Mouse (Mus musculus) gonadal fat pad, adult 2 months (tissue): ENCODE measurements at regions not wholly inside any gene's neighbourhood (a gene's known extent, or its start where the extent isn't known, plus 50 kb on each side); places are given as distances from the start of the nearest gene placed in this dataset.

Experiments
- DNase-seq: peaks from one replicate; pipeline ENCODE4 v3.0.0-alpha.2; 2012; ENCODE audit warnings: low read depth

DNA sequence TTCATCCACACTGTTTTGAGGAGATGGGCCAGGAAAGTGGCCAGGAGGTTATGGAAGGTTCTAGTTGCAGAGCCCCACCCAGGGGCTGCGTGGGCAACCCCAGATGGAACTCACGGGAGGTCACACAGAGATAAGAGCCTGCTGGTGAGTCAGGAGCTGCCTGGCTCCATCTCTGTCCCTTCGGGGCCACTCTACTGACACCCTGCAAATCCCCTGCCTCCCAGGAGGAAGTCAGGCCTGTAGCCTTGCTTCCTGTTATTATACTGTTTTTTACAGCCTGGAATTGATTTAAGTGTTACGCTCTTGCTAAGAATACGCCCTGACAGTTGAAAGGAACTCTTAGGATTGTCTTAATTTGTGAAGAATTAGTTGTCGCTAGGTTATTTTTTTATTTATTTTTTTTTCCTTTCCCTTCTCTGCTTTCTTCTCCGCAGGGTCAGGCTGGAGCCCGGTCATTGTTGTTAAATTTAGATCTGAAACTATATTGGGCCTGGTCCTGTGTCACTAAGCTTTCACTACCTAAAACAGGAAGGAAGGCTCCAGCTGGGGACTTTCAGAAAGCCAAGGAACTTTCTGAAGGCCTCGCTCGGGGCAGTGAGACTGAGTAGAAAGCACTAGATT, 497.9 kb downstream of the Med13l start:
- no peak for DNase-seq

DNA sequence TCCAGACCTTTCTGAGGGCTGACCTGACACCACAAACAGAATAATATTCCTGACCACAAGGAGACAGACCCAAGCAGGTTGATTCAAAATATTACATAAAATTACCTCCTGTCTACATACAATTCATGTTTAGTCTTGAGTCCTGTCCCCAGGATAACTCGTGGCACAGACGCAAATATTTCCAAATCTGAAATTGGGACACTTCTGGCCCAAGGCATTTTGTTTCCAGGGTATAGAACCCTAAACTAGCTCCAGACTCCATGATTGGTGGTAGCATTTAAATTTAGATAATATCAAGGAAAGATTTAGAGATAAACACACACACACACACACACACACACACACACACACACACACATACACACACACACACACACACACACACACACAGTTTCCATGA, 498.7 kb downstream of the Med13l start:
- DNase-seq: peak; percentile 77

DNA sequence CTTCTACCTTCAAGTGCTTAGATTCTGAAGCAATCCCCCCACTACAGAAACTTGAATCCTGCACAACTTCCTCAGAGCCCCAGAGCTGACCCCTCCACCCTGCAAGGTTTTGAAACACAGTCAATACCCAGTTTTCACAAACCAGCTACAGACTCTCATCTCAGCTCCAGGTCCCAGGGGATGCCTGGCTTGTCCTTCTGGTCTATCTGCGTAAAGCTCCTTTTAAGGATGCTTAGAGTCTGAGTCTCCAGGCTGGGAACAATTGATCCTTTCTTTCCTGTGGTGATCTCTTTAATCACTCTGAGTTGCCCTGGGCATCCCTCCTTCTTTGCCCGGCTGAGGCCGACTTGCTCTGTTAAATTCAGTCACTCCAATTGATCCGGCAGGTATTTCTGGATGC, 500.4 kb downstream of the Med13l start:
- no peak for DNase-seq

DNA sequence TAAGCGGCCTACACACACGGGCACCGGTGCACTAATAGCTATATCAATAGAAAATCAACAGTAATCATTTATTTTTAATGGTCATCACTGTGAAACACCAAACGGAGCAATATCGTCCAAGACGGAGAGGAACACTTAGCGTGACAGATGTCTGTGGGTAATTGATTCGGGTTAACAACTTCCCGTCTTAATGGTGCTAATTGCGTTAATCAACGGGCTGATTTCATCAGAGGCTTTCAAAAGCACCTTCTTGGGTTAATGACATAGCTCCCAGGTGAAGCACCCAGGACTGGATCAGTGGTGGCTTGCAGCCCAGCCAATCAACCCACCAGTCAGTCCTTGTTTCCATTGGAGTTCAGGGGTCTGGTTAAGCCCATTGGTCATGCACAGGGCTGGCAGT, 502.0 kb downstream of the Med13l start:
- DNase-seq: no peak

DNA sequence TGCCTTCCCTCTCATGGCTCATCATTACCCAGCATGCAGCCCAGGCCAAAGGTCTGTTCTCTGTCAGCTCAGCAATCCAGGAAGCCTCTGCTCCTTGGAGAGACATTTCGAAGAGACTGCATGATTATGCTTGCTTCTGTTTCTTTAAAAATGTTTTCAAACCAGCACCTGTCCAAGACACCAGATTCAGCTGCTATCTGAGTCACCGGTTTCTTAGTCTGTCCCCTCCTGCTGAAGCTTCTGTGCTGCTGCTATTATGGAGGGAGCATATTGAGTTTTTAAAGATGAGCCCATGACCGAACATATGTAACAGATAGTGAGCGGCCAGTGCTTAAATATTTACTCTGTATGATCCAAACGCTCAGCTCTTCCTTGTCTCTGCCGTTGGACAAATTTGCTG, 506.2 kb downstream of the Med13l start:
- no peak for DNase-seq

DNA sequence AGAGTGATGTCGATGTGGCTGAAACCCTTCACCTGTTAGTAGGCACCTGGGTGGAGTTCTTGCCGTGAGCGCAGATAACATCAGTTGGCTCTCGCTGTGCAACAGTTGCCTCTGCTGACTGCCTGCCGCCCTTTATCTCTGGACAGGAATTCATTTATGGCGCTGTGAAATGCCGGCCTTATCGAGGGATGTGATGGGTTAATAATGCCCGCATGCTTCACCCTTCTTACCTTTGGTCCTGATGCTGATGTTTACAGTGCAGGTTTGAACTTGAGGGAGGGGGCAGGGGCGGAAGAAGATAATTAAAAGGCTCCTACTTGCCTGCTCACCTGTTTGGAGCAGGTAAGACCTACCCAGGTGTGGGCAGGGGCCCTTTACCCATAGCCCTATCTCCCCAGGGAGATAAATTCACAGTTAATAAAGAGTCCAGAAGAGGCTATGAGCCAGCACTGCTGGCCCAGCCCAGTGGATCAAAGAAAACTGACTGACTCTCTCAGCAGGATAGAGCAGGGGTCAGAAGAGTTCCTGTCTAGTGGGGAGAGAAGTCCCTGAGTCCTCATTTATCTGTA, 509.4 kb downstream of the Med13l start:
- no peak for DNase-seq

DNA sequence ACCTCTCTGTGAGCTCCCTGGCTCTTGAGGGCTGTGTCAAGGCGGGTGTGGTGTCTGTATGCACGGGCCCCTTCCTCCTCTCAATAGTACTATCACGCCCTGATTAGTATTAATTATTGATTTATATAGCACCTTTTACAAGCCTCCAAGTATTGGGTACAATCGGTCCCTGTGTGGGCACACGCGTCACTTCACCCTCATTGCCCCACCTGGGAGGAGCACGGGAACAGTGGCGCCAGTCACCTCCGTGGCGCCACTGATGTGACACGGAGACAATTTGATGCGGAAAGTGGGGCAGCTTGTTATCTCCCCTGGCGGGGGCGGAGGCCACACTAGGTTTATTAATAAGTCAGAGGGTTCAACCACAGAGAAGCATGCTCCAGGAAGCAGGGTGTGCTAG, 512.2 kb downstream of the Med13l start:
- no peak for DNase-seq

DNA sequence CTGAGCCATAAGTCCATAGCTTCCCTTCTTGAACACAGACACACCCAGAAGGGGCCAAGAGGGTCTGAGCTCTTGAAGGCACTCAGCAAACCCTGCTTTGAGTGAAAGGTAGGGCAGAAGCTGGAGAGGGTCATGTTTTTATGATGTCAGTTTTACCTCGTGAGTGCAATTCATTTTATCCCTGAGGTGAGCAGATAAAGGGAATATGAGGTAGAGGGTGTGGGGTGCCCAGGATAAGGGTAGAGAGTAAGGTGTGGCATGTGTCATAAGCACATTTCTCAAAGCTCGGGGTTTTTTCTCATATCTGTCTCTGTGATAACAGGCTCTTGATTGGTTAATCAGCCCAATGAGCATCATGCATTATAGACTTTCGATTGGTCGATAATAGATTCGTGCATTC, 520.3 kb downstream of the Med13l start:
- DNase-seq: no peak

DNA sequence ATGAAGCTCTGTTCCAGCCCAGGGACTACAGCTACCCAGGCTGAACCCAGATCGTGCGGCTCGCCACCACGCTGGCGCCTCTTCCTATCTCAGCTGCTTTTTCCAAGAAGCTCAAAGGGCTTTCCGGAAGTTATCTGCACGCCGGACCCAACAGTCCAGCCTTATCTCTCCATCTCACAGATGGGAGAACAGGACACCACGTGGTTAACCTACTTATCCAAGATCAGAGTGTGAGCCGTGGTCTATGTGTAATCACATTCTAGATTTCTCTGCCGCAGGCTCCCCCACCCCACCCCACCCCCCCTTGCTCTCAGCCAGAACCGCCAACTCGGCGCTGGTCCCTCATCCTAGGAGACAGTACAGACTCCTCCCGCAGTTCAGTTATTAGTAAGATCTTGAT, 522.4 kb downstream of the Med13l start:
- DNase-seq: no peak

DNA sequence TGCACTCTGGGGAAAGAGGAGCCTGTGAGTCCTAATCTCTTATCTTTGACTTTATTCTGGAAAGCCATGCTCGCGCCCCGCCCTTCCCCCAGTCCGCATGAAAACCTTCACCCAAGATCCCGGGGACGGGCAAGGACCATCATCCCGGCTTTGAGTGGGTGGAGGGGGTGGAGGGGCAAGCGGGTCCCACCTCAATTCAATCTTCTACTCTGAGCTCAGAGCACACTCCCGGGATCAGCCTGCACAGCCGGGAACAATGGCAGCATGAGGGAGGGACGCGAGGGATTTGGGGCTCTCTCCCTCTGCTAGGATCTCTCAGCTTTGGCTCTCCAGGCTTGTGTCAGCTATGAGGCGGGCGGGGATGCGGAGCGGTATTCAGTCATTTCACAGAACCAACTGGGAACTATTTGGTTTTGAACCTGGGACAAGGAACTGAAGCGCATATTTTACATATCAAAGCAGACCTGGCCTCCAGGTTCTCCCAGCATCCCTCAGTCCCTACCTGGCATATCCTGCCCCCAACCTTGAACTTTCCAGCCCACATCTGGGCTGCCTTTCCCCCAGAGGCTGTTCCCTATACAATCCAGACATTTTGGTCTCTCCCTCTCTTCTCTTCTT, 537.2 kb downstream of the Med13l start:
- DNase-seq: no peak

DNA sequence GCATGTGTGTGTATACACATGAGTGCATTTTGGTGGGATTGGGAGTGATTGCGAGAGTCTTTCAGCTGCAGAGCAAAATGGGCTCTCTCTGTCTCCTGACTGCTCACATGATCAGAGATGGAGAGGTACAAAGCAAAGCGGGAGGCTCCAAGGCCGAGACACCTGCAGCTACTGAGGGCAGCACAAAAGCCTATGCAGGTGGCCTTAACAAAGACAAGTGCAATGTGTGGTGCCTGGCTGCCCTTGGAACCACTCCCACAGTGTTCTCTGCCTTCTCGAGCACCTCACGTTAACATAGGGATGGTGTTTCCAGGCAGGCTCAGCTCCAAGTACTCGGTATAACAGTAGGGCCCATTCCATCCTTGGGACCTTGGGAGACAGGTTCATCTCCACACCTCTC, 539.3 kb downstream of the Med13l start:
- no peak for DNase-seq

DNA sequence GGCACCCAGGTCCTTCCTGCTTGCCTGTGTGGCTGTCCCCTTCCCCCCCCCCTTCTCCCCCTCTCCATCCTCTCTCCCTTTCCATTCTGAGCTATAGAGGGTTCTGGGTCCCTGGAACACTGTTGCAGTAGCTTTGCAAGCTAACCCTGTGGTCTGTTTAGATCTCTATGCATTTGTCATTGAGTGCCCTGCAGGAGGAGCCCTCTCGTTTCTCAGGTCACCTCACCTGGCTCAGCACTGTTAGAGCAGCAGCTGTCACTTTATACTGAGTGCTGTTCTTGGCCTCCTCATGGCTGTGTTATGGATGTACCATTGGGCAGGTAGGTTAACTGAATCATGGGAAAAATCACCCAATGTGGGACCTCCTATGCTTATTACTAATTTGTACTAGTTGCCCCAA, 543.0 kb downstream of the Med13l start:
- DNase-seq: no peak

DNA sequence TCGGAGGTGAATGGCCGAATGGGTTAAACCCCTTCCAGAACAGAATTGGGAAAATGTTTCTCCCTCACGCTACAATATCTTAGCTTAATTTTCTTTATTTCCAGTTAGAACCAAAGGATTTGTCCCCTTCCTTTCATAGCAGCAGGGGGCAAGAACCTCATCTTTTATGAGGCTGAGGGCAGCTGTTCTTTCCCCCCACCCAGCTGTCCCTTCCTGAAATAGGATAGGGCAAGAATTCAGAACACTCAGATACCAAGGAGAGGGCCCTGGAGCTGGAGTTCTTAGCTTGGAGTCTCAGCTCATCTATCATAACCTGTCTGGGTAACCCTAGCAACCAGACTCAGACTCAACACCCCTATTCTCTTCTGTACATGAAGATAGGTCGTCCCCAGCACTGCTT, 547.4 kb downstream of the Med13l start:
- no peak for DNase-seq

DNA sequence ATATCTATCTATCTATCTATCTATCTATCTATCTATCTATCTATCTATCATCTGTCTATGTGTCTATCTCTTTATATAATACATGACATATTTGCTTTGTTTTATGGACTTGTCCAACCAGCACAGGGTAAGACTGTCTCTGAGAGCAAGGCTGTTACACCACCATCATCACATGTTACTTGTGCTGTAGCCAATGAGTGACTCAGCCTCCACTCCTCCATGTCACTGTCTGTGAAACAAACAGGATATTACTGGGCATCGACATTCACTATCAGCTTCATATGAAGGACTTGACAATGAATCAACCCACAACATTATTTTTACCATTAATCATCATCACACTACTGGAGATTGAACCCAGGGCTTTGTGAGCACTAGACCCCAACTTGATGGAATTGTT, 549.0 kb downstream of the Med13l start:
- no peak for DNase-seq

DNA sequence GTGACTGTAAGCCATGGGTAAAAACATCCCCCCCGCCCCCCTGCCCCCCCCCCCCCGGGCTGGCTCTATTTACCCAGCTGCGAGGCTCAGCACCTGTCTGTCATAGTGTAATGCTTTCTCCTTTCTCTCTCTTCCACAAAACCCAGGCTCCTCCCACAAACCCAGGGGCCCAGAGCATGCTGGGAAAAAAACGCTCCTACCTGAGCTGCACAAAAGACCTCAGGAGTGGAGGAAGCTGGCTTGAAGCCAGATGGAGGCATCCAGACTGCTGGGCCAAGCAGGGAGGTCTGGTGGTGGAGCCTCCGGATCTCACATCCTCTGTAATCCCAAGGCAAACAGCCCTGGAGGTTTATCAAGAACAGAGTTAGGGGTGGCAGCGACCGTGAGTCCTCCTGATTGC, 553.6 kb downstream of the Med13l start:
- no peak for DNase-seq

DNA sequence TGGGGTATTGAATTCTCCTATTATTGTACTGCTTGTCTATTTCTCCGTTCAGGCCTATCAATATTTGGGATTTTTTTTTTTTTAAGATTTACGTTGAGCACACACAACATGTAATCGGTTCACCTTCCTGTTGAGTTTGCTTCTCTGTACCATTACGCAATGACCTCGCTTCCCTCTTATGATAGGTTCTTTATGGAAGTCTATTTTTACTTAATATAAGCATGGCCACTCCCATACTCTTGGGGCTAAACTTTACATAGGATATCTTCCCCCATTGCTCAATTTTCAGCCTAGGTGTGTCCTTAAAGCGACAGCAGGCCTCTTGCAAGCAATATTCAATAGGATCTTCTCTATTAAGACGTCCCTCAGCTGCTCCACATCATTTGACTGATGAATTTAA, 544.7 kb upstream of the Tbx3 start:
- DNase-seq: no peak

DNA sequence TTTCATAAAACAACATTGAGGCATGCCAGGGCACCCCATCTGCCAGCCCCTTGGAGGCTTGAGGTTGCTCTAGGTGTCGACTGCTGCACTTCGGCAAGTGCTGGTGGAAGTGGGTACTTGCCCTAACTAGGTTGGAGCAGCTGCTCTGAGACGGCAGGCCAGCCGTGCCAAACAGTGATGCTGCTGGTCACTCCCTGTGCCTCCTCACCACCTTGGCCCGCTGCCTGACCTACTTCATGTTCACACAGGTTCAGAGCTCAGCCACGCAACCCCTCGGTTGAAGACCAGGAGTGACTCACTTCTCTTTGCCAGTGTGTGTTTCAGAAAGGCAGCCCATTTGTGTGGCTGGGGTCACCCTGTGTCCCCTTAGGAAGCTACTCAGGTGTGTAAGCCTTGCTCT, 540.3 kb upstream of the Tbx3 start:
- no peak for DNase-seq

DNA sequence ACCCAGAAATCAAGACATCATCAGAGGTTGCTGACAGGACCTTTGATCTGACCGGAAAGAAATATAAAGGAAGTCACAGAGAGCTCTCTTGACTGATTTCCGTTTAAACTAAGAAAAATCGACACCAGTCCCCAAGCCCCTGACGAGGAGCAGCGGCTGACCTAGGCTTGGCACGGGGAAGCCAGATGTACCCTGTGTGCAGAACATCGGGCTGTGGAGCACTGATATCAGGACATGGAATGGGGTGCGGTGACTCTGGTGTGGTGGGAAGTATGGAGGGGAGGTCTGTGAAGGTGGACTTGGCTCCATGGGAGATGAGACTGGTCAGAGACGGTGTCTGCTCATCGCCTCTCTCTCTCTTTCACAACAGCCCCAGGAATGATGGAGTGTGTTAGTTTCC, 539.0 kb upstream of the Tbx3 start:
- DNase-seq: no peak

DNA sequence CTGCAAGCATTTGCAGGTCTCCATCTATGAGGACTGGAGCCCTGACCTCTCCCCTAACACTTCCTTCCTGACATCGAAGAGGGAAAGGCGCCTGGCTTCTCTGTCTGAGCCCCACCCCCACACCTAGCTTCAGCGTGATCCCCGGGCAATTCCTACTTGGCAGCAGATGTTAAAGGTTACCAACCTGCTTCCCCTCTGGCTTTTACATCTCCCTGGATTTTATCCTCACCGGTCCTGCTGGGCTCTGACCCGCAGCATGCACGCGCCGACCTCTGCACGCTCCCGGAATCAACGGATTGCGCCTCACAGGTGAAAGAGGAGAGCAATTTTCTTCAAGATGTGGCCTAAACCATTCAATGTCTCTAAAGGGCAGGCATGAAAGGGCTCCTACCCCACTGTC, 537.1 kb upstream of the Tbx3 start:
- no peak for DNase-seq

DNA sequence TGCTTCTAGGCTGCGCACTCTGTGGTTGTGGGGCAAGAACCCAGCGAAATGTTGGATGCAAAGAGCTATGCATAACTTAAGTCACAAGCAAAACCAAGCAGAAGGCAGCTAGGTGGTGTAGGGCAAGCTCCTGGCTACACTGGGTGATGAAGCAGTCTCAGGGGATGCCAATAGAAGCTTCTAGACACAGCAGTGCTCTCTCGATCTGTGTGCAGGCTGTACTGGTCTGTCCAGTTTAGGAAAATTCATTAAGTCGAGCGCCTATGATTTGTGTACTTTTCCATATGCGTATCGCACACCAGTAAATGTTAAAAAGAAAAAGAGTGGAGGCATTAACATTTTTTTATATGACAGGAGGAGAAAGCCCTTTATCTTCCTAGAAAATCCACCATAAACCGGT, 533.6 kb upstream of the Tbx3 start:
- DNase-seq: no peak

DNA sequence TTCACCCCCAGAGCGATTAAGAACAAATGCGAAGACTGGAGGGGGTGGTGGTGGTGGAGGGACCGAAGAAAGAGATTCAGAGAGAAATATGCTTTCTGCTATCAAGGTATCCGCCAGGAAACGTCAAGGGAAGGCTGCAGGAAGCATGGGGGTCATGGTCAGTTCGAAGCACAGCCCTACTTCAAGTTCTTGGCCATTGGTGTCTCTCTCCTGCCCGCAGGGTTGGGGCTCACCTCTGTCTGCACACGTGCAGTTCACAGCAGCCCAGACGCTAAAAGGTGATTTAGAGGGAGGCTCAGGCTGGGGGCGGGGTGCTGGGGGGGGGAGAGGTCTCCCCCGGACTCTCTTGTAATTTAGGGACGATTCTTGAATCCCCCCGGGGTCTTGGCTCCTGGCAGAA, 533.1 kb upstream of the Tbx3 start:
- no peak for DNase-seq

DNA sequence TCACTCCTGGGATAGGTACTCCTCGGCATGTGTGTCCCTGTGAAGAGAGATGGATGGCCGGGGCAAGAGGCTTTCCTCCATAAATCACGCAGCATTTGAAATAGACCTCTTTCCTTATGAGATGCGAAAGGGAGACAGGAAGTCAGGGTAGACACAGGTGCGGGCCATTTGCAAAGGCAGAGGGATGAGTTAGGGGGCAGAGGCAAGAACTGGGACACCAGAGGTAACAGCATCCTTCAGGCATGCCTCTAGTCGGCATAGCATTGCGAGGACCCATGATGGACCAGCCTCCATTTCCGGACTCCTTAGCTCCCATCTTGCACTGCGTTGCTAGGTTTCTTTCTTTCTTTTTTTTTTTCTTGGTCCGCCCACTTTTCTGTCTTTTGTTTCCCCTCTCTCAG, 532.6 kb upstream of the Tbx3 start:
- DNase-seq: no peak

DNA sequence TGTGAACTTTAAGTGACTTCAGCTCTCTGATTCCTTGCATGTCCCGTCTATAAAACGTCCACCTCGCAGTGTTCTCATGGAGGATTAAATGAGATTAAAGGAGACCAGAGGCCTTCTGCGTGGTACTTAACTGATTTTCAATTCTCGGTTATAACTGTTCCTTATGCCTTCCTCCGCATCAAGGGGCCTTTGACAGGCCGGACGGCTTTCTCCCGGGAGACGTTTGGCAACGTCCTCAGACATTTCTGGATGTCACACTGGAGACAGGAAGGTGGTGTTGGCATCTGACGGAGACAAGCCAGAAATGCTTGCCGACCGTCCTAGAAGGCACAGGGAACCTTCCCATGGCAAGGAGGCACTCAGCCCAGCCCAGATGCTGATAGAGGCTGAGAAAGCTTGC, 532.2 kb upstream of the Tbx3 start:
- DNase-seq: peak; percentile 79

DNA sequence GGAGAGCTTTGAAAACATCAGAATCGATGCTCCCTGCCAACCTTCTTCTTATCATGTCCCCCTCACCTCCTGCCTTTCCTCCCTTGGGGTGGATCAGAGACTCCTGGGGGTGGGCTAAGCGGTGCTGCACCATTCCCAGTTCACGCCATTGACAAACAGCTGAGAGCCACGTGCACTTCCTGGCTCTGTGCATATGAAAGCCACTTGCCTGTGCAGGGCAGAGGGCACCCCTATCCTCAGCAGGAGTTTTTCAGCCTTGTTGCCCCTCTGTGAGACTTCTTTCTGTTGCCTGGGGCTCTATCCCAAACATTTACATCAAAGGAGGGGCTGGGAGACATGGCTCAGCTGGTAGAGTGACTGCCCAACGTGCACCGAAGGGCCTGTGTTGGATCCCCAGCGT, 531.1 kb upstream of the Tbx3 start:
- no peak for DNase-seq
